8 mouse cellular contexts compared by ENCODE assay signal in genomic region chr10:99262867-99263379, GRCm38 (mm10). TPM values are rescaled to one million over a fixed set of nuclear protein-coding genes. Genes with fewer than 3 reads are reported as not detected.
DNase-seq lines count a peak whose midpoint lies in the region; ATAC-seq and TF ChIP-seq lines count a peak whose summit lies in the region.

TSS of gene Dusp6 (plus strand) at chr10:99263231.

- H3K79me2 ChIP-seq in MEL (ENCODE audit: control insufficient read depth, insufficient read depth, low read length, poor library complexity) = peaks cover 22% of the 10 kb centered on the region

- WGBS in hindbrain, embryonic 11.5 days = under 1% methylated on average over 29 of the region's 29 CpGs

- peak; percentile 66 to 90 for TF ChIP-seq POLR2A in MEL (IDR thresholded peaks at IDR 0.05; ENCODE audit: control insufficient read depth in 1 of 2, insufficient read depth in 1 of 2, low read depth in 1 of 2, low read length in 2 of 2, poor library complexity in 1 of 2)

- peak within 1 kb of the TSS; percentile 89 for H3K4me2 ChIP-seq in hindbrain, embryonic 11.5 days (replicated peaks; ENCODE audit: low read depth, low read length)

- ATAC-seq in hindbrain, embryonic 11.5 days (ENCODE audit: low FRiP score) = peak; percentile 95

- no peaks in the 10 kb centered on the region for H3K9me3 ChIP-seq in MEL (replicated peaks; ENCODE audit: insufficient read depth, low read length)
- H3K9me3 ChIP-seq in hindbrain, embryonic 11.5 days (ENCODE audit: control insufficient read depth, low read length) = no peaks in the 10 kb centered on the region

- no peak for TF ChIP-seq CTCF in MEL (IDR thresholded peaks at IDR 0.05 in 2 of 3, conservative IDR thresholded peaks at IDR 0.05 in 1 of 3; ENCODE audit: control insufficient read depth in 1 of 3, insufficient read depth in 1 of 3, low read depth in 2 of 3, low read length in 3 of 3, poor library complexity in 1 of 3, severe bottlenecking in 1 of 3)

- H3K27me3 ChIP-seq in MEL (ENCODE audit: control insufficient read depth in 1 of 2, insufficient read depth in 2 of 2, low read length in 2 of 2) = no peaks in the 10 kb centered on the region
- H3K27me3 ChIP-seq in hindbrain, embryonic 11.5 days (ENCODE audit: control insufficient read depth, insufficient read depth, low read length) = no peaks in the 10 kb centered on the region

- H3K9ac ChIP-seq in MEL (ENCODE audit: control insufficient read depth, low read depth, low read length, poor library complexity, severe bottlenecking) = peak within 1 kb of the TSS; percentile 93
- H3K9ac ChIP-seq in hindbrain, embryonic 11.5 days (ENCODE audit: low read depth, low read length) = peak within 1 kb of the TSS; percentile 86

- TF ChIP-seq EP300 in MEL (IDR thresholded peaks at IDR 0.05; ENCODE audit: low read depth in 1 of 2, low read length in 2 of 2) = peak in 1 of 2 experiments; percentile 62; a peak in 2 of 4 replicates

- TF ChIP-seq RAD21 in MEL (IDR thresholded peaks at IDR 0.05; ENCODE audit: low read depth, low read length) = no peak

- DNase-seq in MEL (ENCODE audit: low read depth, low spot score) = peak; percentile 98
- DNase-seq in cerebellum, adult 8-10 months = peak; percentile 81
- peak; percentile 97 to 98 for DNase-seq in frontal cortex, adult 2 months (ENCODE audit: extremely low spot score in 1 of 2, low spot score in 1 of 2)
- peak; percentile 94 for DNase-seq in hindbrain, embryonic 11.5 days (ENCODE audit: low spot score)
- peak; percentile 94 to 95 for DNase-seq in layer of hippocampus, postnatal 10 days (ENCODE audit: low spot score in 2 of 2)
- DNase-seq in lung, postnatal 10 days = peak; percentile 98
- peak; percentile 90 for DNase-seq in ovary, postnatal 36 days (ENCODE audit: low spot score)
- DNase-seq in thymus, postnatal 25 days = peak; percentile 89

- peaks cover 0 to 13% of the 10 kb centered on the region in 2 experiments; a peak in 1 of 4 replicates for H3K4me1 ChIP-seq in MEL (ENCODE audit: control insufficient read depth in 1 of 2, insufficient read depth in 2 of 2, low read length in 2 of 2)
- peaks cover 9% of the 10 kb centered on the region for H3K4me1 ChIP-seq in hindbrain, embryonic 11.5 days (replicated peaks; ENCODE audit: control insufficient read depth, insufficient read depth, low read length)

- peak within 1 kb of the TSS; percentile 69 to 73 for H3K4me3 ChIP-seq in MEL (ENCODE audit: control insufficient read depth in 1 of 2, insufficient read depth in 1 of 2, low read depth in 2 of 2, low read length in 2 of 2)
- H3K4me3 ChIP-seq in hindbrain, embryonic 11.5 days (ENCODE audit: low read depth, low read length) = peak within 1 kb of the TSS; percentile 60

- H3K36me3 ChIP-seq in MEL (ENCODE audit: control insufficient read depth in 1 of 2, insufficient read depth in 2 of 2, low read length in 2 of 2) = peaks cover 0 to 16% of the 10 kb centered on the region in 2 experiments; a peak in 2 of 4 replicates
- no peaks in the 10 kb centered on the region for H3K36me3 ChIP-seq in hindbrain, embryonic 11.5 days (ENCODE audit: control insufficient read depth, insufficient read depth, low read length)

- peak within 1 kb of the TSS; percentile 89 for H3K27ac ChIP-seq in MEL (ENCODE audit: control insufficient read depth, low read depth, low read length)
- peak within 1 kb of the TSS; percentile 91 for H3K27ac ChIP-seq in hindbrain, embryonic 11.5 days (ENCODE audit: low read depth, low read length)

TF ChIP-seq in MEL, 35 proteins besides CTCF, POLR2A, EP300 and RAD21:
- no peak for TF ChIP-seq BHLHE40 (IDR thresholded peaks at IDR 0.05; ENCODE audit: borderline replicate concordance, low read depth, low read length)
- no peak; the same call in 1 of the 2 replicates for TF ChIP-seq E2F4 (IDR thresholded peaks at IDR 0.05; ENCODE audit: borderline replicate concordance, low read depth, low read length)
- TF ChIP-seq MAFK (IDR thresholded peaks at IDR 0.05; ENCODE audit: borderline replicate concordance, low read depth, low read length) = no peak
- no peak for TF ChIP-seq ZC3H11A (IDR thresholded peaks at IDR 0.05; ENCODE audit: low read depth, low read length)
- TF ChIP-seq MXI1 (IDR thresholded peaks at IDR 0.05; ENCODE audit: low read depth, low read length) = peak; percentile 60; the same call in 1 of the 2 replicates
- TF ChIP-seq ETS1 (IDR thresholded peaks at IDR 0.05; ENCODE audit: low read depth, low read length) = peak; percentile 82
- no peak for TF ChIP-seq TAL1 (IDR thresholded peaks at IDR 0.05; ENCODE audit: low read length)
- no peak; the same call in 1 of the 2 replicates for TF ChIP-seq POLR2AphosphoS5 (IDR thresholded peaks at IDR 0.05; ENCODE audit: borderline replicate concordance, low read depth, low read length)
- TF ChIP-seq MYC (IDR thresholded peaks at IDR 0.05; ENCODE audit: low read depth, low read length) = no peak
- TF ChIP-seq ZMIZ1 (IDR thresholded peaks at IDR 0.05; ENCODE audit: low read depth, low read length) = peak; percentile 68; the same call in 1 of the 2 replicates
- TF ChIP-seq TCF12 (IDR thresholded peaks at IDR 0.05; ENCODE audit: low read depth, low read length) = peak; percentile 57; the same call in 1 of the 2 replicates
- TF ChIP-seq MAZ (IDR thresholded peaks at IDR 0.05; ENCODE audit: low read depth, low read length) = no peak
- TF ChIP-seq ELF1 (IDR thresholded peaks at IDR 0.05; ENCODE audit: low read depth, low read length) = peak; percentile 53; the same call in 1 of the 2 replicates
- TF ChIP-seq HCFC1 (IDR thresholded peaks at IDR 0.05; ENCODE audit: low read depth, low read length) = peak; percentile 62; the same call in 1 of the 2 replicates
- no peak for TF ChIP-seq CHD1 (IDR thresholded peaks at IDR 0.05; ENCODE audit: low read depth, low read length)
- no peak for TF ChIP-seq USF1 (IDR thresholded peaks at IDR 0.05; ENCODE audit: low read depth, low read length)
- TF ChIP-seq SMC3 (IDR thresholded peaks at IDR 0.05; ENCODE audit: low read depth, low read length) = no peak
- TF ChIP-seq POLR2AphosphoS2 (IDR thresholded peaks at IDR 0.05; ENCODE audit: low read length) = peak; percentile 68; the same call in 1 of the 2 replicates
- TF ChIP-seq MYB (IDR thresholded peaks at IDR 0.05; ENCODE audit: low read depth, low read length) = no peak
- no peak for TF ChIP-seq CHD2 (IDR thresholded peaks at IDR 0.05; ENCODE audit: low read length)
- no peak for TF ChIP-seq ZNF384 (IDR thresholded peaks at IDR 0.05; ENCODE audit: low read depth, low read length)
- no peak for TF ChIP-seq JUND (IDR thresholded peaks at IDR 0.05; ENCODE audit: low read depth, low read length)
- peak; percentile 77 for TF ChIP-seq SIN3A (IDR thresholded peaks at IDR 0.05; ENCODE audit: low read length)
- no peak for TF ChIP-seq GABPA (IDR thresholded peaks at IDR 0.05; ENCODE audit: low read depth, low read length)
- TF ChIP-seq UBTF (IDR thresholded peaks at IDR 0.05; ENCODE audit: borderline replicate concordance, insufficient read depth, low read depth, low read length) = peak; percentile 17; the same call in 1 of the 2 replicates
- TF ChIP-seq RCOR1 (IDR thresholded peaks at IDR 0.05; ENCODE audit: low read depth, low read length) = no peak
- peak; percentile 94 for TF ChIP-seq TBP (IDR thresholded peaks at IDR 0.05; ENCODE audit: low read depth, low read length)
- TF ChIP-seq USF2 (IDR thresholded peaks at IDR 0.05; ENCODE audit: borderline replicate concordance in 1 of 2, insufficient read depth in 1 of 2, low read depth in 1 of 2, low read length in 2 of 2) = no peak
- peak; percentile 76 for TF ChIP-seq NELFE (IDR thresholded peaks at IDR 0.05; ENCODE audit: low read depth, low read length)
- no peak; the same call in 1 of the 2 replicates for TF ChIP-seq KAT2A (conservative IDR thresholded peaks at IDR 0.05; ENCODE audit: low read depth, low read length)
- peak; percentile 35 for TF ChIP-seq MAX (IDR thresholded peaks at IDR 0.05; ENCODE audit: low read length)
- no peak for TF ChIP-seq ZKSCAN1 (IDR thresholded peaks at IDR 0.05; ENCODE audit: low read depth, low read length)
- no peak for TF ChIP-seq MEF2A (IDR thresholded peaks at IDR 0.05; ENCODE audit: extremely low read depth, insufficient replicate concordance, low read depth, low read length, poor library complexity, severe bottlenecking)
- peak; percentile 55 for TF ChIP-seq GATA1 (IDR thresholded peaks at IDR 0.05; ENCODE audit: low read depth, low read length)
- no peak for TF ChIP-seq NRF1 (IDR thresholded peaks at IDR 0.05; ENCODE audit: insufficient read depth, low read depth, low read length, poor library complexity, severe bottlenecking)

RNA-seq across cellular contexts. Expression of gene Dusp6, which starts in this region (rescaled TPM):
- 8.2 and 12.6 TPM in 2 replicates for total RNA-seq in MEL (2012; rRNA removed)
- polyA plus RNA-seq in MEL (2012; ENCODE audit: insufficient read depth in 1 of 2, insufficient read length in 2 of 2, low read depth in 1 of 2, low replicate concordance in 2 of 2, missing spikeins in 1 of 2) = 10 to 100 TPM in 1 of 2 experiments, not detected in 1; 11.9 TPM
- polyA plus RNA-seq in frontal cortex, adult 2 months (2012; rRNA removed) = 50.5 and 60.8 TPM in 2 replicates
- 41.3 and 48.3 TPM in 2 replicates for polyA plus RNA-seq in hindbrain, embryonic 11.5 days (2014; fragmentation: Nextera tagmentation; extraction: Ambion mirVana)
- 10 to 100 TPM; 64.8 to 78.4 TPM for total RNA-seq in layer of hippocampus, postnatal 10 days (2021)

Comparison
In these comparisons a context has a peak if more than half of its experiments do, and no peak if none do; other contexts are left out.
1. Peak in every context shown above with its lines: DNase-seq, ATAC-seq, H3K4me3 ChIP-seq and H3K27ac ChIP-seq.